Mouse (Mus musculus): ENCODE results near the gene Gpr153. TPM values are rescaled to one million over a fixed set of nuclear protein-coding genes. Genes with fewer than 3 reads are reported as not detected.

Gene Gpr153
- total RNA-seq, 2 experiments from 2014 or later = 28.6 to 31.1 TPM

GRCm38 (mm10) chr4:152264177-152264530 is 9.9 kb upstream of the Gpr153 start:
- no peak for DNase-seq
- intact Hi-C loops (cut with DNase I) = no loop called here

- intact Hi-C loops (cut with DNase I) = no loop called here
- no peak for DNase-seq
Measured at GRCm38 (mm10) chr4:152264867-152265568, 9.0 kb upstream of the Gpr153 start.

GRCm38 (mm10) chr4:152265791-152266190 is 8.2 kb upstream of the Gpr153 start:
- no peak for DNase-seq
- intact Hi-C loops (cut with DNase I) = no loop called here

GRCm38 (mm10) chr4:152266236-152266895 is 7.7 kb upstream of the Gpr153 start:
- intact Hi-C loops (cut with DNase I) = no loop called here
- DNase-seq = peak; percentile 81

- intact Hi-C loops (cut with DNase I) = no loop called here
- DNase-seq = peak; percentile 81
Measured at GRCm38 (mm10) chr4:152267748-152268369, 6.2 kb upstream of the Gpr153 start.

- no peak for DNase-seq
- intact Hi-C loops (cut with DNase I) = no loop called here
Measured at GRCm38 (mm10) chr4:152269967-152270366, 4.1 kb upstream of the Gpr153 start.

- DNase-seq = no peak
- intact Hi-C loops (cut with DNase I) = no loop called here
Measured at GRCm38 (mm10) chr4:152270599-152270998, 3.4 kb upstream of the Gpr153 start.

GRCm38 (mm10) chr4:152271334-152271733 is 2.7 kb upstream of the Gpr153 start:
- intact Hi-C loops (cut with DNase I) = no loop called here
- no peak for DNase-seq

- intact Hi-C loops (cut with DNase I) = no loop called here
- DNase-seq = no peak
Measured at GRCm38 (mm10) chr4:152272006-152272405, 2.0 kb upstream of the Gpr153 start.

GRCm38 (mm10) chr4:152272449-152273049 is 1.5 kb upstream of the Gpr153 start:
- intact Hi-C loops (cut with DNase I) = no loop called here
- no peak for DNase-seq

- intact Hi-C loops (cut with DNase I) = no loop called here
- no peak for DNase-seq
Measured at GRCm38 (mm10) chr4:152273191-152273590, 841 bp upstream of the Gpr153 start.

GRCm38 (mm10) chr4:152274681-152275131 is 674 bp downstream of the Gpr153 start:
- intact Hi-C loops (cut with DNase I) = no loop called here
- DNase-seq = no peak

- intact Hi-C loops (cut with DNase I) = no loop called here
- peak; percentile 70 for DNase-seq
Measured at GRCm38 (mm10) chr4:152276389-152277347, 2.6 kb downstream of the Gpr153 start.

GRCm38 (mm10) chr4:152277916-152278315 is 3.9 kb downstream of the Gpr153 start:
- intact Hi-C loops (cut with DNase I) = no loop called here
- DNase-seq = no peak

GRCm38 (mm10) chr4:152278986-152279385 is 5.0 kb downstream of the Gpr153 start:
- DNase-seq = peak; percentile 92
- intact Hi-C loops (cut with DNase I) = no loop called here

- no peak for DNase-seq
- intact Hi-C loops (cut with DNase I) = loop anchor here (5.0 kb wide), 1 partner anchor 69 kb away; no protein-coding TSS in a partner anchor
Measured at GRCm38 (mm10) chr4:152281601-152282000, 7.6 kb downstream of the Gpr153 start.

- intact Hi-C loops (cut with DNase I) = loop anchor here (5.0 kb wide), 1 partner anchor 70 kb away; no protein-coding TSS in a partner anchor
- DNase-seq = no peak
Measured at GRCm38 (mm10) chr4:152282721-152283120, 8.7 kb downstream of the Gpr153 start.

- DNase-seq = peak; percentile 88
Measured at GRCm38 (mm10) chr4:152283186-152283950, 9.3 kb downstream of the Gpr153 start.

GRCm38 (mm10) chr4:152285505-152285904 is 11.5 kb downstream of the Gpr153 start:
- intact Hi-C loops (cut with DNase I) = loop anchor here (5.0 kb wide), 1 partner anchor 108 kb away; the partner anchor contains the start of gene Acot7
- DNase-seq = peak; percentile 67

More at GRCm38 (mm10) chr4:152283186-152283950, 9.3 kb downstream of the Gpr153 start:
- intact Hi-C loops (cut with DNase I) = loop anchor here (5.0 kb wide), 1 partner anchor 71 kb away; no protein-coding TSS in a partner anchor

Data from left cerebral cortex, postnatal 4 days (tissue).